Mouse (Mus musculus) adrenal gland, postnatal 36 days (tissue): ENCODE measurements at regions not wholly inside any gene's neighbourhood (a gene's known extent, or its start where the extent isn't known, plus 50 kb on each side); places are given as distances from the start of the nearest gene placed in this dataset.

ENCODE experiments used
- DNase-seq, 2 experiments: peaks; one replicate each; pipeline ENCODE4 v3.0.0; 2021; ENCODE audit warnings: mixed read lengths in 1 of 2

GRCm38 (mm10) chr13:28645881-28646280, 307.6 kb downstream of the Sox4 start:
- DNase-seq: no peak

- DNase-seq: no peak
Observed at GRCm38 (mm10) chr13:28644846-28645574, 308.5 kb downstream of the Sox4 start.

- DNase-seq: no peak
Observed at GRCm38 (mm10) chr13:28640826-28641225, 312.7 kb downstream of the Sox4 start.

- no peak for DNase-seq
Observed at GRCm38 (mm10) chr13:28635230-28635950, 318.1 kb downstream of the Sox4 start.

- DNase-seq: no peak
Observed at GRCm38 (mm10) chr13:28633541-28634041, 319.9 kb downstream of the Sox4 start.

DNA sequence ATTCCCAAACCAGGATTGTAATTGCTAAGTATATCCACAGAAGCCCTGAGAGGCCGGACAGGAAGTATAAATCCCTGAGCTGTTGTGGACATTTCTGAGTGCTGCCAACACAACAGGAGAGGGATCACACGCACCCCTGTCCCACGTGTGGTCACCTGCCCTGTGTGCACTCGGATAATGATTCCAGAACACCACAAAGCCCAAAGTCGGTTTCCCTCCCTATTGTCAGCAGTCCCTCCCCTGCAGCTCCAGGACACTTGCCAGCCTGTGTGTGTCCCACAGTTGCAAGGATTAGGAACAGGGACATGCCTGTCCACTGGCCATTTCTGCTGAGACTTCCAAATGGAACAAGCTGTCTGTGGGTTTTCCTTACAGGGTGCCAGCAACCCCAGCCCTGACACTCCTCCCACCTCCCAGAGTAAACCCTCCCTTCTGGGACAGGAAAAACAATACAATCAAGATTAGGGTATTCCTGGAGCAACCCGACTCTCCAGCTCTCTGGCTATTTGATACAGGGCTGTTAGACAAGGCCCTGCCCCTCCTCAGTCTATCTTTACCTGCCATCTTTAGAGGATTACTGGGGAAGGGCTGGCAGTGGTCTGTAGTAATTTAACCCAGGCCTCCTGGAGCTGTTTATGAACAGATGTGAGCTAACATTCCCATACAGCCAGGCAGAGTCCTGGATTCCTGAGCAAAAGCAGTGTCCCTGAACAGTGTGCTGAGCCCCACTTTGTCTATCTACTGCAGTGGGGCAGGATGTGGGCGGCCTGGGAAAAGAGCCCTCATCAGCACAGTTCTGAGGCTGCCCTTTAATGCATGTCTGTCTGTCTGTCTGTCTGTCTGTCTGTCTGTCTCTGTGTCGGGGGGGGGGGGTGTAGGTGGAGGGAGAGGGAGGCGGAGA, 323.8 kb downstream of the Sox4 start:
- peak; percentile 5 to 32 for DNase-seq

GRCm38 (mm10) chr13:28628751-28629150, 324.8 kb downstream of the Sox4 start:
- DNase-seq: no peak

DNA sequence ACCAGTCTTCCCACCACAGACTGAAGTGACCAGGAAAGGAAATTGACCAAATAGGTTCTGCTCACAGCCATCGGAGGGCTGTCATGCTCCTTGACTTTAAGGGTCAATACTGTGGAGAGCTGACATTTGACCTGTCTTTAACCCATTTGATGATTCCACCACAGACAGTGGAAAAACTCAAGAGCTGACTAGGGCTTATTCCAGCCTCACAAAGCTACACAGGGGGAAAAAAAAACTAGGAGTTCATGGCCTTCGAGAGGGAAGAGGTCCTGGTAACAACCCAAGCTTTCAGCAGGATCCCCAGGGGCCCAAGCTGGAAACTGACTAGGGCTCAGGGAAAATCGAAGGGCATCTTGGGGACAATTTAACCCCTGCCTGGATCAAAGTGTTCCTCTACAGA, 334.6 kb downstream of the Sox4 start:
- peak in 1 of 2 experiments; percentile 51 for DNase-seq

DNA sequence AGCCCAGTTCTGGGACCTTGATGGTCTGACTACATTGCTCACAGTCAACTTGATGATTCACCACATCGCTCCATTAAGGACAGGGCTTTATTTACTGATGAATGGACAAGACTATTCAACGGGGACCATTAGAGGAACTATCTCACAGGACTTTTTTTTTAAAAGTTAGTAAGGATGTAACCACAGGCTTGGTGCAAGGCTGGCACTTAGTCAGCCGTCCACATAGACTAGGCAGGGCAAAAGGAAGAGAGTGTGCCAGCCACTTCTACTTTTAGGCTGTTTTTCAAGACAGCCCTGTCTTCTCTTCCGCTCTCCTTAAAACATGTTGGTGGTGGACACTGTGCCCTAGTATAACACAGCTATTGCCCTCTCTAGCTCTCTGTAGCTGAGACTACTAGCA, 336.0 kb downstream of the Sox4 start:
- DNase-seq: no peak

DNA sequence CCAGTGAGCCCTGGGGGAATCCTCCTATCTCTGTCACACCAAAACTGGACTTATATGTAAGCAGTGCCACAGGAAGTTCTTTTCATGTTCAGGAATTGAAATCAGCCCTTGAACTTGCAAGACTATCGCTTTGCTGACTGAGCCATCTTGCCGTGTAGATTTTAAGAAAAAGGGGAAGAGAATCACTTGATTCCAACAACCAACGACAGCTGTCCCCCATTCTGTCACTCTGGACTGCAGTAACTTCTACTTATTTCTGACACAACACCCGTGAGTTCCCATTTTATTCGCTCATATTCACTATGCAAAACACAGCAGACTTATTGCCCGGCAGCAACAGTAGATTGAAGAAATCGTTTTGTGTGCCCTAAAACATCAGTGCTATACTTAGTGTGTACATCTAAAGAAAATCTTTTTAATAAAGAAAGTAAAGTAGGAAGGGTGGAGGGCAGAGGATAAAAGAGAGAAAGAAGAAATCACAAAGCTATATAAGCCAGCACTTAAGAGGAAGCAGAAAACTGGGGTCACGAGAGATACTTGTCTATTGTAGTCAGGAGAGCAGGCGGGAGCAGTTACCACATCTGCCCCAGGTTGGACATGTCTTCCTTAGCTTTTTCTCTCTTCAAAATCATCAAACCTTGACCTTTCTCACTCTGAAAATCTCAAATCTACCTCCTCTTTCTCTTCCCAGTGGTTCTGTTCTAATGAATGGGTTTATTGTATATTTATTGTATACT, 336.7 kb downstream of the Sox4 start:
- DNase-seq: no peak

- DNase-seq: no peak
Observed at GRCm38 (mm10) chr13:28607551-28608114, 345.9 kb downstream of the Sox4 start.

- DNase-seq: no peak
Observed at GRCm38 (mm10) chr13:28606651-28607050, 346.9 kb downstream of the Sox4 start.

- DNase-seq: no peak
Observed at GRCm38 (mm10) chr13:28605833-28606232, 347.7 kb downstream of the Sox4 start.

DNA sequence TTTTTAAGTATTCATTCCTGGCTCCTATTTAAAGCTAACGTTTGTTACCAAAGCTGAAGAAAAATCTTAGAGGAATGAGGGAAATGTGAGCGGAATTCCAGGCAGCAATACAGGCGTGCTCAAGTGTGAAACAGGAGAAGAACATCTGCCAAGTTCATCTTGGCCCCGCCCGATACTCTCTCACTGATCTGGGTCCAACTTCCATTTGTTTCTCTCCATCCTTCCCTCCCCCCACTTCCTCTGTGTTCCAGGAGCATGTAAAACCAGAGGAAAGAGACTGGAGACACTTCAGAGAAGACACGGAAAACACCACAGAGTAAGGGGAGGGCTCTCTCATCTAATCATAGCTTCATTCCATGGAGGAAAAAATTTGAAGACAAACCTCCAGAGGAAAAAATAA, 346.7 kb downstream of the Gm11361 start:
- DNase-seq: peak in 1 of 2 experiments; percentile 44

GRCm38 (mm10) chr13:28600792-28601191, 343.5 kb downstream of the Gm11361 start:
- peak; percentile 19 to 44 for DNase-seq

DNA sequence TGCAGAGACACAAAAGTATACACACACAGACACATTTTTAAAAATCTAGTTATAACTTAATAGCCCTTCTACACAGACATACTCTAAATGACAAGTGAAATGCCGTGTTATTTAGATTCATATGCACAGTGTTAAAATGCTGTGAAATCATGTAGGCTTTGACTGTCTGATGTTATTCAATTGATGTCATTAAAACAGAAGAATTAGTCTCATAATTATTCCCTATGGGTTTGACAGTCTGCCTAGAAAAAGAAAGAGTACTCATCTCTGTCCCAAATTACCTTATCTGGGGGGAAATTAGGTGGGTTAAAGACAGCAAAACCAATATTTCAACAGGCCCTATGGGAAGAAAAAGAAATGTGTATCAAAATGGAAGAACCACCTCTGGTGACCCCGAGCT, 339.0 kb downstream of the Gm11361 start:
- DNase-seq: no peak

DNA sequence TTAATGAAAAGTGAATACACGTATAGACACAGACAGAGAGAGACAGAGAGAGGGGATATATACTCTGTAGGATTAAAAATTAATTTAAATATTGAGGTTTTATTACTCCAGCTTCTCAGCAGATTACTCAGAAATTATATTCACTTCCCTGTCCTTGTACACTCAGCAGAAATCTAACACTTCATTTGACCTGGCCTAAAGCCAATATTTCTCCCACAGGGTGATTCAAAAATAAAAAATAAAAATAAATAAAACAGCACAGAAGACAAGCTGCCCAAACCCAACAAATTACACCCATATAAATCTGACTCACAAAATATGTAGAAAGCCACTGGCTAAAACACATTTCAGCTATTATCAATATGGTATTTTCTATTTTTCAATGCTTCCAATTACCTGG, 334.8 kb downstream of the Gm11361 start:
- peak in 1 of 2 experiments; percentile 48 for DNase-seq

- no peak for DNase-seq
Observed at GRCm38 (mm10) chr13:28587977-28588376, 330.6 kb downstream of the Gm11361 start.

- DNase-seq: no peak
Observed at GRCm38 (mm10) chr13:28586693-28587092, 329.4 kb downstream of the Gm11361 start.

DNA sequence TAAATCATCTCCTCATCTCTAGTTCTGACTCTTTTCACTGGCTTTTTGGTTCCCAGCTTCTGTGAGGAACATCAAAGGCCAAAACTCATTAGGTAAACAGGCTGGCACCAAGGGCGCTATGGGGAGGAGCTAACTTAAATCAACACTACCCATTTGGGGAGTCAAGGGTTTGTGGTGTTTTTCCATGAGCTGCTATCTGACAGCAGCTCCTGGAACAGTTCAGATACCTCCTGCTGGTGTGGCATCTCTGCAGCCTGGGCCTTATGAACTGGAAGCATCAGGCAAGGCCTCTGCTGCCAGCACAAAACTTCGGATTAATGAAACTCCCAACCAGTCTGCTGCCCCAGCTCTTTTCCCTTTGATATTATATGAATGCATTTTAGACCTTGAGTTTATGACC, 328.8 kb downstream of the Gm11361 start:
- DNase-seq: no peak

- no peak for DNase-seq
Observed at GRCm38 (mm10) chr13:28583617-28584016, 326.3 kb downstream of the Gm11361 start.
